Mouse (Mus musculus): Measurements from ENCODE around the gene Cdhr3.

- TF ChIP-seq CTCF (IDR thresholded peaks at IDR 0.05; ENCODE audit: low read depth, low read length) (no peak), POLR2A (IDR thresholded peaks at IDR 0.05; ENCODE audit: borderline replicate concordance, low read depth, low read length) (no peak)
These were observed 86.8 kb downstream of the Cdhr3 start for GRCm38 (mm10) chr12:33005858-33006257.
